Mouse (Mus musculus) cerebellum, adult 11-12 months (tissue): ENCODE measurements around the gene Sucnr1.

ENCODE experiments used
- DNase-seq: peaks from one replicate; pipeline ENCODE4 v3.0.0; 2022

Sucnr1 gene

DNA sequence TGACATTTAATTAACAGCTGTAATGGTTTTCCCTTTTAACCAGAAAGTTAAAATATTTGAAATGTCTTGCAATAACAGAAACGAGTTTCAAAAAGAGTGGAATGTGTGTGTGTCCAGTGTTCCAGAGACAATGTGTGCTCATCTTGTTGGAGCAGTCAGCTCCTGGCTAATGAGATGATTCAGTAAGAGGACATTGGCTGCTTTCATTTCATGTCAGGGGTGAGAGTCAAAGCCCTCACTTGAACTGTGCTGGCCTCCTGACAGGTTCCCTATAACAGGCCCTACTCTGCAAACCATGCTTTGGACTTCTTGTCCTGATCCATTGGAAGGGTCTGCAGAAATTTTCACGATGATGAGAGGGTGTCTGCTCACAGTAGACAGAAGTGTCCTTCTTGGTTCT lies 32.9 kb downstream of the Sucnr1 start:
- DNase-seq, result no peak

- DNase-seq, result no peak
These were observed 39.8 kb downstream of the Sucnr1 start for GRCm38 (mm10) chr3:60121449-60121848.

DNA sequence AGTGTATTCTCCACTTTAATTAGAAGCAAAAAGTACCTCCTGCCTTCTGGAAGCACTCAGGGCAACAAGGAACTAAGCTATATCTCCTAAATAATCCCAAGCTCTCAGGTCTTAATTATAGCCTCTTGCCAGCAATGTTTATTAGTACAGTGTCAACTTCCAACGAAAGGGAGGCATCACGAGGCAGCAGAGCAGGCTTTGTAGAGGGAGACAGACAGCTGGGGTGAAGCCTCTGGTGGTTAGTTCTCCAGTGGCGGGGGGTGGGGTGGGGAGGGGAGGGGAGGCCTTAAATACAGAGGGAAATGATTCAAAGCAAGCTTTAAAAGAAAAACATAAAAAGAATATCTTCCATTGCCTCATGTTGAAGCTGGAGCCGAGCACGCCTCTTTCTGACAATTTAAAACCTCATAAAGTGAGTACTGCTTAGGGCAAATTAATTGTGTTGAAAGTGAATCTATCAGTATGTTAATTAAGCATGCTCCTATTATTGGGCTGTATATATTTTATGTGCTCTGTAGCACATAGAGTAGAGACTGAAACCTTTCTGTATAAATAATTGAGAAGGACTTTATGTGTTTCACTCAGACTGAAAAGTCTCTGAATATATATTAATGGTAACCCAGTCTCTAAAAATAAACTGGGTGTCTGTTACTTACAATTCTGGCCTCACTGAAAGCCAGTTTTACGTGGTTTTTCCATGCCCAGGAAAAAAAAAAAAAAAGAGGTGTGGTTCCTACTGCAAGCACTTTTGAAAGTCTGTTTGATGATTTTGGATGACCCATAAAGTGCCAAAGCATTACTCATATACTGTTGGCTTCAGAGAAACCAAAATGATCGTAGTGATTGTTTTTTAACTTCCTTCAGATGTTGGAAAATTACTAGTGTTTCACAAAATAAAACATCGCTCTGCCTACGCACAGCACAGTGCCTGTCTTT lies 42.5 kb downstream of the Sucnr1 start:
- no peak for DNase-seq

- DNase-seq, result no peak
These were observed 44.9 kb downstream of the Sucnr1 start for GRCm38 (mm10) chr3:60126564-60126963.

- no peak for DNase-seq
These were observed 46.6 kb downstream of the Sucnr1 start for GRCm38 (mm10) chr3:60128282-60128681.

DNA sequence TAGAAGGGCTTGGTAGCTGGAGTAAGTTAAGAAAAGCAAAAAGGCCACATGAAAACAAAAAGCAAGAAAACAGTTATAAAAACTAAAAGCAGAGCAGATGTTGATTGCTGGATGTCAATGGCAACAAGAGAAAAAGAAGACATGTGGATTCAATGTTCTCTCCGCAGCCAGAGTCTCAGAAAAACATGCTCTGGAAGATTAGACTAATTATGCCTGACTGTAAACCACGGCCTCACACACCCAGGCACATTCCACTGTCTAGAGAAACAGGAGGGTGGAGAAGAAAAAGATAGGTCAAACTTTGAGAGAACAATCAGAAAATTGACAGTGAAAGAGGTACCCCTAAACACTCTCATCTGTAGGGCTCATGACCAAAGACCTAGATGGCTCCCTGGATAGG lies 54.1 kb downstream of the Sucnr1 start:
- no peak for DNase-seq
